Mouse (Mus musculus) megakaryocyte progenitor cell, adult 5-6 weeks (primary cell): ENCODE measurements around the gene Slc45a3. TPM values are rescaled to one million over a fixed set of nuclear protein-coding genes. Genes with fewer than 3 reads are reported as not detected.

Experiments used
- ATAC-seq: replicated peaks from 2 replicates; pipeline ENCODE4 v1.8.0; 2016; ENCODE audit warnings: mild to moderate bottlenecking, moderate TSS enrichment, inconsistent platforms; ENCODE audit not compliant: poor library complexity
- total RNA-seq, 2 experiments: library from RNA; stranded (forward) in 1 of 2; stranded (reverse) in 1 of 2; fragments of 157-497, 149-512 nt in 1 of 2; fragments of 200-1000 nt in 1 of 2; gene quantifications; 2 replicates each; pipeline versions ENCODE4 v1.2.3 to v1.2.4; 2015 to 2017

Gene Slc45a3
- total RNA-seq, 2 experiments from 2014 or later = 1.1 to 2.7 TPM

- no peak for ATAC-seq
These were observed 1.3 kb downstream of the Slc45a3 start for GRCm38 (mm10) chr1:131964100-131964499.

DNA sequence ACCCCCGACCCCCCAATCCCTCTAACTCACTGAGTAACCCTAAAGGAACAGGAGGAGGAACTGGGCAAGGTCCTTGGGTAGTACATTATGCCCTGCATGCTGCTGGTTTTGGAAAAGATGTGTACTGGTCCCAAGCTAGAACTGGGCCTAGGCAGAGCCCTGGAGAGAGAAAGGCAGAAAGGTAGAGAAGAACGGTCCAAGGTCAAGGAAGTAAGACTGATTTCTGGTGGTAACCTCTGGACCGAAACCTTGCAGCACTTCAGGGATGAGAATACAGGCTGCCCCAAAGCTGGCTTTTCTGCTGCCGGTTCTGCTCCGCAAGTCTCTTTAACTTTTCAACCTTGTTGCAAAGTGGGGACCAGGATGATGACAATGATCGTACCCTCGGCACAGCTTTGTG is 1.8 kb downstream of the Slc45a3 start:
- ATAC-seq = no peak

DNA sequence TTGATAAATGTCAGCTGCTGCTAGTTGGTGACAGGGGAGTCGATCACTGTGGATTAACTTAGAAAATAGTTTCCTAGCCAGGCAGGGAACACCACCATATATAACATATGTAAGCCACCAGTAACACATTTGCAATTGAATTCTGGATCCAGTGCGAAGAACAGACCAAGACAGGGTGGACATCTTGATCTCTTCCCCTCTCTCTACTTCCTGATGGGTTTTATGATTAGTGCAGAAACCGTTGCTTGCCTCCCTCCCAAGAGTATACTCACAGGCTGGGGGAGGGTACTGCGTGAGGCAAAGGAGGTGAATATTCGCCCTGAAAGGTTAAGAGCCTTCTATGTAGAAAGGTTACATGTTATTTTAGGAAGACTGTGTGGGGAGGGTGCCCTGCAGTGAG is 3.1 kb downstream of the Slc45a3 start:
- ATAC-seq = no peak

DNA sequence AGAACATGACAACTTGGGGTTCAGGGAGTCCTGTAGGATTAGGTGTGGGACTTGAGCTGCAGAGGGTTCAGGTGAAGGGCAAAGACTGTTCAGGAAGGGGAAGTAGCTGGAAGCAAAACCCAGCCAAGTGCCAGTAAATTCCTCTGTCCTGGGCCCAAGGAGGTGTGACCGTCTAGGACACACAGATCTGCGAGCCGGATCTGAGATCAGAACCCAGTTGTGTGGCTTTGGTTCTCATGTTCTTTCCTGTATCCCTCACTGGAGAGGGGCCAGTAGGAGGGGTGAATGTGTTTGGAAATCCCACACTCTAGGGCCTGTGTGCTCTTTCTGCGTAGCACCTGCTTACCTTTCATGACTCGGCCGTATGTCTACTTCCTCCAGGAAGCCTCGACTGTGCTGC is 4.6 kb downstream of the Slc45a3 start:
- no peak for ATAC-seq

GRCm38 (mm10) chr1:131968556-131968955 is 5.8 kb downstream of the Slc45a3 start:
- ATAC-seq = no peak

- no peak for ATAC-seq
These were observed 6.2 kb downstream of the Slc45a3 start for GRCm38 (mm10) chr1:131968983-131969382.

GRCm38 (mm10) chr1:131969825-131970224 is 7.1 kb downstream of the Slc45a3 start:
- no peak for ATAC-seq

- no peak for ATAC-seq
These were observed 7.5 kb downstream of the Slc45a3 start for GRCm38 (mm10) chr1:131970322-131970660.

DNA sequence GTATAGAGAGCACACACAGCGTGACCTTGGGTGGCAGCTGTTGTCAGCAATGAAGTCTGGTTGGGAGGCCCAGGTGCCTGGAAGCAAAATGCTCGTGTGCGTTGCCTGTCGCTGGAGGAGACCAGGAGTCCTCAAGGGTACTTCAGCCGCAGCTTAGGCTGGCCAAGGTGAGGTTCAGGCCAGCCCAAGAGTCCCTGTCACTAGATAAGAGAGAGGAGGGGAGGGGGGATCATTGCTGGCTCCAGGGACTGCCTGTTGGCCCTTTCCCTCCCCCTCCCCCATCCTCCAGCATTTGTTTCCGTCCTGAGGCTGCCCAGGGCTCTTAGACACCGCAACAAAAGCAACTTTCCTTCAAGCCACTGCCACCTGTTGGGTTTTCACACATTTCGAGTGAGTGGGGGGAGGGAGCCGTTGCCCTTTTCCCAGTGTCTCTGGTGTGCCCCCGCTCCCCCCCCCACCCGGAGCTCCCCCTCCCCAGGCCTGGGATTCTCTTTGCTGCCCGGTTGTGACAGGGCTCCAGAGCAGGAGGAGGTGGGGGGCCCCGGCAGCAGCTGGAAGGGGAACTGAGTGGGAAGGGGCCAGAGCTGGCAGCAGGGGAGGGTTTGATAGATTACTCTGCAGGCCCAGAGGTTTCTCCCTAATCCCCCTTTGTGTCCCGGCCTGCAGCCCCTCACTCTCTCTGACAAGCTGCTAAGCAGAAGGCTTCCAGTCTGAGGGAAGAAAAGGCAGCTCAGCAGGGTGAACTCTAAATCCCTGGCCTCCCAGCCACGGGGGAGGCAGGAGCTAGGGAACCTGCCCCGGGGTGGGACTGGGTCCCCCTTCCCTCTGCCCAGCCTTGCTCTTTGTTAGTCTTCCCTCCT is 8.1 kb downstream of the Slc45a3 start:
- 0 out of 2 replicates have a peak, but pooled peaks have one; percentile 8 for ATAC-seq

DNA sequence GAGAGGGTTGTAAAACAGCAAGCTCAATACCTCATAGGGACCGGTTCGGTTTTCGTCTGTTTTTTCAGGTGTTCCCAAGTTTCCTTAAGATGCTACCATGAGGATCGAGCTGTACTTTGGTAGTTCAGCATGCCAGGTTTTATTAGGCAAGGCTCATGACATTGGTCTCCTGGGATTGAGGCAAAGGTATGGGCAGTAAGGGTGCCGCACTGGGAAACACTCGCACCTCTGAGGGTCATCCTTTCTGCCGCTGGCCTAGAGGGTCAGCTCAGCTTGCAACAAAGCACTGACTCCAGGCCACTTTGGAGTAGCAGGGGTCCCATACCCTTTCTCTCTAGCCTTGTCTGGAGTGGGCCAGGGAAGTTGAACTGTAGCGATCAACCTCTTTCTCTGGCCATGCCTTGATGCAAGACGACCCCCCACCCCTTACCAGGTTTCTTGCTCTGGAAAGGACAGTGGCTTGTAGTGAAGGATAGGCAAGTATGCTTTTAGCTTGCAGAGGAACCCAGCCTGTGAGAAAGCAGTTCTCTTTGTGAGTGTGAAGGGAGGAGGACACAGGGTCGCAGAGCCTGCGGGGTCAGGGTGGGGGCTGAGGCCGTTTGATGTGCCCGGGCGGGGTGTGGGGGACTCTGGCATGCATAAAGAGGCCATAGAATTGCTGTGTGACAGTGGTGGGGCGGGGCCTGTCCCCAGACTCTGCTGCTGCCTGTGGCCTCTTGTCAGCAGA is 9.2 kb downstream of the Slc45a3 start:
- no peak for ATAC-seq

- ATAC-seq = no peak
These were observed 9.9 kb downstream of the Slc45a3 start for GRCm38 (mm10) chr1:131972498-131973334.

GRCm38 (mm10) chr1:131973991-131974390 is 11.2 kb downstream of the Slc45a3 start:
- no peak for ATAC-seq

- no peak for ATAC-seq
These were observed 14.1 kb downstream of the Slc45a3 start for GRCm38 (mm10) chr1:131976886-131977285.

GRCm38 (mm10) chr1:131980471-131980870 is 17.7 kb downstream of the Slc45a3 start:
- no peak for ATAC-seq

- peak; percentile 91 for ATAC-seq
These were observed 18.7 kb downstream of the Slc45a3 start for GRCm38 (mm10) chr1:131981378-131982013.

DNA sequence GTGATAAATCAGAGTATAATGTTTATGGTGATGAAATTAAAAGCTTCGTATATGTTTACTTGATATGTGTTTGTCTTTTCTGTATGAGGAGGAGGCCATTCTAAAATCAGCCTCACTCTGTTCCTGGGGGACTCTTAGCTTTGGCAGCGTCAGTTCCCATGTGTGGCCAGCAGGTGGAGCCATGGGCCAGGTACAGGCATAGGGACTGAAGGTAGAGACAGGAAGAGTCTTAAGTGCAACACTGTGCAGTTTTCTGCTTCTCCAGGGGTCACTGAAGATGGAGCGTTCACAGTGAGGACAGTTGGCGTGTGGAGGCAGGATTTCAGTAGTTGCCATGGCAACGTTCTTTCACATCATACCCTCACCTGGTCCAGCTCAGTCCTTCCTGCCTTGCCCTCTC is 20.1 kb downstream of the Slc45a3 start:
- peak; percentile 94 for ATAC-seq

DNA sequence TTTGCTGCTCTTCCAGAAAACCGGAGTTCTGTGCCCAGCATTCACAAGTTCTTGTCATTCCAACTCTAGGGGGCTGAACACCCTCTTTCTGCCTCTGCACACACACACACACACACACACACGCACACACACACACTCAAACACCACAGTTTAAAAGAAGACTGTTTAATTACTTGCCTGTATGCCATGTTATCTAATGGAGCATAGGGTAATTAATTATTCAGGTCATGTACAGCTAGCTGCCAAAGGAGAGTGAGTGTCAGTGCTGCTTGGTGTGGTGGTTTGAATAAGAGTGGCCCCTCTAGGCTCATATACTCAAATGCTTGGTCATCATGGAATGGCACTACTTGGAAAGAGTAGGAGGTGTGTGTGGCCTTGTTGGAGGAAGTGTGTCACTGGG is 21.0 kb downstream of the Slc45a3 start:
- ATAC-seq = no peak

DNA sequence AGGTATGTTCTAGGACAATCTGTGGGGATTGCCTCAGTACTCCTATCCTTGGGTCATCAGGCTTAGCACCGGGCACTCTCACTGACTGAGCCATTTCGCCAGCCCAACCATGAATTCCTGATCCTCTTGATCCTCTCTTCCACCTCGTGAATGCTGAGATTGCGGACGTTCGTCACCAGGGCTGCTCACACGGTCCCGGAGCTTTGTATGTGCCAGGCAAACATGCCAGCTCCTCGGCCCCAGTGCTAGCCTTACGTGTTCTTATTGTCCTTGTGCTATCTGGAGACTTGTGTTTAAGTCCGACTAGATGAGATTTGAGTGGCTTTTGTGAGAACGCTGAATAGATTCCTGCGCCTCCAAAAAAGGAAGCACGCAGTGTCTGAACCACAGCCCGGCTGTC is 24.7 kb downstream of the Slc45a3 start:
- no peak for ATAC-seq

GRCm38 (mm10) chr1:131989476-131989875 is 26.7 kb downstream of the Slc45a3 start:
- ATAC-seq = no peak

DNA sequence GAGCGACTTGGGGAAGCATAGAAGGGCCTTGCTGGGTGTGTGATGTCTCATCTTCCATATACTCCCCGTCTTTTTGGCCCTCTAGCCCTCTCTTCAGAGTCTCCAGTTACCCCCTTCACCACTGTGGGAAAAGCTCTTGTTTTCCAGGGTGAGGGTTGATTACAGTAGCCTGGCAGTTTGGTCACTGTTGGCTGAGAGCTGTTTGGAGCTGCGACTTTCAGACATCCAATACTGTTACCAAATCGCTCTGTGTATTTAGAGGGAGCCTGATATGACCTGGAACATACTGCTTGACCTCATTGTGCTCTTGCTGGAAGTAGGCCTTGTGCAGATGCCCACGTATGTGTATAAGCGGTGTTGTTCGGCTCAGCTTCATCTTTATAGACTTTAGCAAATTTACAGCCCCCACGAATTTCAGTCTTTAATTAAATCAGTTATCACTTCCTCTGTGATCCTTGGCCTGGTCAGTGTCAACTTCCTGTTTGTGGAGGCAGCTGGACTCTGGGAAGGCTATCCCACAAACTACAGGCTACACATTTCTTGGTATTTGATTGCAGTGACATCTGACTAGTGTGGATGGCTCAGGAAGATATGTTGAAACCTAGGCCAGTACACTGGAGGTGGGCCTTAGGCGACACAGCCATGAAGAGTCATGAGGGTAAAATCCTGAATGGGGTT is 27.5 kb downstream of the Slc45a3 start:
- no peak for ATAC-seq
